21 mouse cellular contexts compared by ENCODE assay signal in the genomic region with DNA sequence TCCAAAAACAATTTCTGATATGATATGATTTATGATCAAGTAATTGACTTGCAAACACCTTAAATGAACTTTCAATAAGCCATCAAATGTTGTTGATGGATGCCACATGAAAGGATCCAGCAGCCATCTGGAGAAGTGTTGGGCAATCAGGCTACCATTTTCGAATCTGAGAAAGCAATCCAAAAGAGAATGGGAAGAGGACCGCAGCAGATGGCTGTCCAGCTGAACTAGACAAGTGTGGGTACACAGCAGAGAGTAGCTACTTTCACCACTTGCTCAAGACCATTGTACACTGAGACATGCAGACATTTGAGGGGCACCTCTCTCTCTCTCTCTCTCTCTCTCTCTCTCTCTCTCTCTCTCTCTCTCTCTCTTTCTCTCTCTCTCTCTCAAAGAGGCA.
DNase-seq lines count a peak whose midpoint lies in the region; ATAC-seq and TF ChIP-seq lines count a peak whose summit lies in the region.
"Had no signal": no experiment of that assay in that cellular context is flagged by ENCODE, and none has a peak within 500 bp of the region (broad histone marks: within the 10 kb centered on the region; RNA-seq: fewer than 3 reads in every experiment).

No protein-coding gene starts in this region.

- no peak for TF ChIP-seq CTCF in brain, embryonic 14.5 days (IDR thresholded peaks at IDR 0.05; ENCODE audit: borderline replicate concordance, extremely low read depth, insufficient read depth, insufficient read length)

- no peak overlapping the region for H3K4me2 ChIP-seq in hindbrain, embryonic 16.5 days (ENCODE audit: low read length)
- H3K4me2 ChIP-seq: embryonic facial prominence, embryonic 12.5 days; forebrain, embryonic 13.5 days; hindbrain, embryonic 12.5 days had no signal

- no peak overlapping the region for H3K27ac ChIP-seq in hindbrain, embryonic 16.5 days (ENCODE audit: low read depth, low read length)
- H3K27ac ChIP-seq: embryonic facial prominence, embryonic 12.5 days; forebrain, embryonic 13.5 days; heart, embryonic 10.5 days; hindbrain, embryonic 12.5 days; hindbrain, postnatal 0 days had no signal

- H3K9me3 ChIP-seq in hindbrain, embryonic 16.5 days (ENCODE audit: control insufficient read depth, low read length) = no peaks in the 10 kb centered on the region
- H3K9me3 ChIP-seq: embryonic facial prominence, embryonic 12.5 days; forebrain, embryonic 13.5 days; heart, embryonic 10.5 days; hindbrain, embryonic 12.5 days had no signal

- ATAC-seq in frontal cortex, adult (ENCODE audit: low TSS enrichment) = 0 out of 2 replicates have a peak, but pooled peaks have one; percentile 56
- ATAC-seq in hindbrain, embryonic 16.5 days = no peak
- ATAC-seq: forebrain, embryonic 13.5 days; hindbrain, postnatal 0 days had no signal

- no peak for TF ChIP-seq POLR2A in brain, embryonic 14.5 days (IDR thresholded peaks at IDR 0.05; ENCODE audit: borderline replicate concordance, extremely low read depth, insufficient read depth, insufficient read length, poor library complexity, severe bottlenecking)

- no peaks in the 10 kb centered on the region for H3K27me3 ChIP-seq in hindbrain, embryonic 16.5 days (replicated peaks; ENCODE audit: control insufficient read depth, insufficient read depth, low read length)
- H3K27me3 ChIP-seq: embryonic facial prominence, embryonic 12.5 days; forebrain, embryonic 13.5 days; hindbrain, embryonic 12.5 days had no signal

- H3K4me3 ChIP-seq in hindbrain, embryonic 16.5 days (ENCODE audit: low read length) = no peak overlapping the region
- H3K4me3 ChIP-seq: embryonic facial prominence, embryonic 12.5 days; forebrain, embryonic 13.5 days; heart, embryonic 10.5 days; hindbrain, embryonic 12.5 days had no signal

- 82% methylated on average over 2 of the region's 2 CpGs for WGBS in hindbrain, embryonic 16.5 days

- no peaks in the 10 kb centered on the region for H3K4me1 ChIP-seq in hindbrain, embryonic 16.5 days (ENCODE audit: control insufficient read depth, insufficient read depth, low read depth, low read length)
- H3K4me1 ChIP-seq: embryonic facial prominence, embryonic 12.5 days; forebrain, embryonic 13.5 days; heart, embryonic 10.5 days; hindbrain, embryonic 12.5 days had no signal

- H3K36me3 ChIP-seq in hindbrain, embryonic 16.5 days (ENCODE audit: control insufficient read depth, insufficient read depth, low read length) = no peaks in the 10 kb centered on the region
- H3K36me3 ChIP-seq: embryonic facial prominence, embryonic 12.5 days; heart, embryonic 10.5 days; hindbrain, embryonic 12.5 days had no signal

- DNase-seq in frontal cortex, adult 2 months (ENCODE audit: extremely low spot score in 1 of 2, low spot score in 1 of 2) = no peak
- peak; percentile 65 for DNase-seq in brain, adult 2 months (ENCODE audit: low read depth, low spot score)
- peak; percentile 42 for DNase-seq in brain, embryonic 14.5 days (ENCODE audit: low read depth)
- DNase-seq in layer of hippocampus, postnatal 10 days (ENCODE audit: low spot score in 2 of 2) = peak; percentile 31 to 38
- no peak for DNase-seq in ovary, postnatal 10 days (ENCODE audit: low spot score)
- DNase-seq: adrenal gland, adult 2 months; adrenal gland, postnatal 25 days; cerebellum, adult 11-12 months; cerebellum, adult 9-10 months; cerebellum, postnatal 25 days; gastrocnemius, postnatal 10 days; heart, adult 18-20 months; heart, postnatal 10 days; heart, postnatal 4 days had no signal

- no peak overlapping the region for H3K9ac ChIP-seq in hindbrain, embryonic 16.5 days (ENCODE audit: low read depth, low read length)
- H3K9ac ChIP-seq: embryonic facial prominence, embryonic 12.5 days; forebrain, embryonic 13.5 days; hindbrain, embryonic 12.5 days had no signal

Comparison
In these comparisons a context has a peak if more than half of its experiments do, and no peak if none do; other contexts are left out.
1. DNase-seq: peak in brain, adult 2 months (single experiment), brain, embryonic 14.5 days (single experiment) and layer of hippocampus, postnatal 10 days (2 of 2); none in frontal cortex, adult 2 months (0 of 2) and ovary, postnatal 10 days (single experiment).